In the genomic region with DNA sequence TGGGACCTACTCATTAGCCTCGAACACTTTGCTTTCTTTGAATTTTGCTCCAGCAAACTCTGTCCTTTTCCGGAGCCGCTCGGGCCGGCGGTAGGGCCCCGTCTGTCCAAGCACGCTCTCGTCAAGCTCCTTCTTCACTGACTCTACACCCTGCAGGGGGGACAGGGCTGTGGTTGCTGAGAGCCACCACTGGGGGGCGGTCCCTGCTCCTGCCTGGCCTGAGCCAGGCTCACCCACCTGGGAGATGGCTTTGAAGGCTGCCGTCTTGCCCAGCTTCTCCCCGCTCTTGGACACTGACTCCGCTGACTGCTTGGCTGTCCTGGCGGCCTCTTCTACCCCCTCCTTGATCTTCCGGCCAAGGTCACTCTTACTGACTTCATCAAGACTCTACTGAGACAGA, we compare ENCODE assay signal across 8 mouse cellular contexts. TPM values are rescaled to one million over a fixed set of nuclear protein-coding genes. Genes with fewer than 3 reads are reported as not detected.
A peak's percentile ranks its signal among the peaks of the same experiment; 100 is the strongest.
DNase-seq lines count a peak whose midpoint lies in the region; ATAC-seq and TF ChIP-seq lines count a peak whose summit lies in the region.

No protein-coding gene starts in this region.

- dilution Hi-C loops in CH12.LX (cut with MboI; ENCODE audit: extremely low pct_ligation_motif_present, extremely low pct_unique_long_range_greater_than_20kb, low sequenced_read_pairs), result no loop called here

- intact Hi-C loops in gastrocnemius, postnatal 14 days (cut with DNase I; ENCODE audit: low total_unique reads), result no loop called here

- peak; percentile 33 for DNase-seq in hindbrain, embryonic 11.5 days (ENCODE audit: low spot score)
- DNase-seq in CH12.LX (ENCODE audit: extremely low read depth), result no peak
- no peak for DNase-seq in right cerebral cortex, postnatal 4 days
- DNase-seq in gastrocnemius, postnatal 14 days, result no peak
- DNase-seq in layer of hippocampus, adult 8-10 months (ENCODE audit: low spot score in 2 of 2), result no peak

- TF ChIP-seq POLR2A in CH12.LX (IDR thresholded peaks at IDR 0.05; ENCODE audit: low read depth, low read length), result no peak

- ATAC-seq in hindbrain, embryonic 11.5 days (ENCODE audit: low FRiP score), result peak; percentile 53; the same call in 1 of the 2 replicates
- no peak for ATAC-seq in hindbrain, embryonic 16.5 days
- peak; percentile 63; the same call in 1 of the 2 replicates for ATAC-seq in erythroblast, adult 5-6 weeks (replicated peaks; ENCODE audit: low FRiP score, poor library complexity, severe bottlenecking)
- ATAC-seq in megakaryocyte, adult 5-6 weeks (ENCODE audit: poor library complexity, severe bottlenecking), result peak; percentile 71

- no peak; the same call in none of the 2 replicates for TF ChIP-seq RAD21 in CH12.LX (IDR thresholded peaks at IDR 0.05; ENCODE audit: low read depth, low read length)

- H3K9ac ChIP-seq in hindbrain, embryonic 11.5 days (ENCODE audit: low read depth, low read length), result no peak overlapping the region
- no peak overlapping the region for H3K9ac ChIP-seq in hindbrain, embryonic 16.5 days (ENCODE audit: low read depth, low read length)
- H3K9ac ChIP-seq in CH12.LX (ENCODE audit: insufficient read depth, low read depth), result no peak overlapping the region

- H3K27me3 ChIP-seq in hindbrain, embryonic 11.5 days (ENCODE audit: control insufficient read depth, insufficient read depth, low read length), result no peaks in the 10 kb centered on the region
- no peaks in the 10 kb centered on the region for H3K27me3 ChIP-seq in hindbrain, embryonic 16.5 days (replicated peaks; ENCODE audit: control insufficient read depth, insufficient read depth, low read length)
- no peaks in the 10 kb centered on the region for H3K27me3 ChIP-seq in CH12.LX (replicated peaks)

- peaks cover 13% of the 10 kb centered on the region for H3K36me3 ChIP-seq in hindbrain, embryonic 11.5 days (ENCODE audit: control insufficient read depth, insufficient read depth, low read length)
- H3K36me3 ChIP-seq in hindbrain, embryonic 16.5 days (ENCODE audit: control insufficient read depth, insufficient read depth, low read length), result peaks cover 42% of the 10 kb centered on the region
- peaks cover 81 to 94% of the 10 kb centered on the region in 2 experiments for H3K36me3 ChIP-seq in CH12.LX (replicated peaks in 1 of 2; ENCODE audit: control insufficient read depth in 1 of 2, insufficient read depth in 1 of 2, low read length in 1 of 2)

- H3K4me1 ChIP-seq in hindbrain, embryonic 11.5 days (replicated peaks; ENCODE audit: control insufficient read depth, insufficient read depth, low read length), result no peaks in the 10 kb centered on the region
- no peaks in the 10 kb centered on the region for H3K4me1 ChIP-seq in hindbrain, embryonic 16.5 days (ENCODE audit: control insufficient read depth, insufficient read depth, low read depth, low read length)
- no peaks in the 10 kb centered on the region for H3K4me1 ChIP-seq in CH12.LX (ENCODE audit: control insufficient read depth in 1 of 2, insufficient read depth in 2 of 2)

- no peak overlapping the region for H3K4me2 ChIP-seq in hindbrain, embryonic 11.5 days (replicated peaks; ENCODE audit: low read depth, low read length)
- H3K4me2 ChIP-seq in hindbrain, embryonic 16.5 days (ENCODE audit: low read length), result no peak overlapping the region
- H3K4me2 ChIP-seq in CH12.LX (ENCODE audit: insufficient read depth, low read depth, poor library complexity, severe bottlenecking), result no peak overlapping the region

- peaks cover under 1% of the 10 kb centered on the region; the same call in 1 of the 2 replicates for H3K79me2 ChIP-seq in CH12.LX (replicated peaks; ENCODE audit: control insufficient read depth, extremely low read depth, insufficient read depth, poor library complexity, severe bottlenecking)

- H3K27ac ChIP-seq in hindbrain, embryonic 11.5 days (ENCODE audit: low read depth, low read length), result no peak overlapping the region
- H3K27ac ChIP-seq in hindbrain, embryonic 16.5 days (ENCODE audit: low read depth, low read length), result no peak overlapping the region
- no peak overlapping the region for H3K27ac ChIP-seq in CH12.LX (ENCODE audit: insufficient read depth, low read depth)

- no peak for TF ChIP-seq EP300 in CH12.LX (IDR thresholded peaks at IDR 0.05; ENCODE audit: low read length)

- H3K9me3 ChIP-seq in hindbrain, embryonic 11.5 days (ENCODE audit: control insufficient read depth, low read length), result no peaks in the 10 kb centered on the region
- H3K9me3 ChIP-seq in hindbrain, embryonic 16.5 days (ENCODE audit: control insufficient read depth, low read length), result no peaks in the 10 kb centered on the region
- no peaks in the 10 kb centered on the region for H3K9me3 ChIP-seq in CH12.LX (replicated peaks; ENCODE audit: low read length)

- WGBS in hindbrain, embryonic 11.5 days, result 83% methylated on average over 15 of the region's 15 CpGs
- WGBS in hindbrain, embryonic 16.5 days, result 78% methylated on average over 15 of the region's 15 CpGs

- H3K4me3 ChIP-seq in hindbrain, embryonic 11.5 days (ENCODE audit: low read depth, low read length), result no peak overlapping the region
- H3K4me3 ChIP-seq in hindbrain, embryonic 16.5 days (ENCODE audit: low read length), result no peak overlapping the region
- H3K4me3 ChIP-seq in CH12.LX (replicated peaks in 1 of 3; ENCODE audit: low read depth in 2 of 3, low read length in 2 of 3, poor library complexity in 1 of 3), result no peak overlapping the region

- TF ChIP-seq CTCF in CH12.LX (conservative IDR thresholded peaks at IDR 0.05 in 1 of 2, IDR thresholded peaks at IDR 0.05 in 1 of 2; ENCODE audit: low read depth in 2 of 2, low read length in 2 of 2), result peak in 1 of 2 experiments; percentile 47; a peak in 2 of 4 replicates

- in situ Hi-C loops in CH12.LX (cut with MboI; ENCODE audit: low pct_ligation_motif_present, low pct_unique_long_range_greater_than_20kb, low sequenced_read_pairs), result no loop called here

RNA-seq across cellular contexts. Expression of gene Timm44, which starts 8.1 kb away (rescaled TPM):
- polyA plus RNA-seq in hindbrain, embryonic 11.5 days (2014; fragmentation: Nextera tagmentation; extraction: Ambion mirVana), result 59.6 and 59.7 TPM in 2 replicates
- 43.6 and 51.9 TPM in 2 replicates for polyA plus RNA-seq in hindbrain, embryonic 16.5 days (2015; fragmentation: Nextera tagmentation; extraction: Ambion mirVana)
- total RNA-seq in CH12.LX (2012; rRNA removed) (130 and 147 TPM in 2 replicates), CH12.LX (2014; rRNA removed) (109 and 123 TPM in 2 replicates)
- polyA plus RNA-seq in CH12.LX (2012; ENCODE audit: insufficient read length, low read depth), result 143 and 177 TPM in 2 replicates
- total RNA-seq in erythroblast, adult 5-6 weeks (2015; ENCODE audit: low replicate concordance), result 11.7 and 24.2 TPM in 2 replicates
- total RNA-seq in erythroblast, adult 5-6 weeks (2017; ENCODE audit: low replicate concordance), result 19.4 and 31.6 TPM in 2 replicates
- 42.1 and 45.2 TPM in 2 replicates for total RNA-seq in megakaryocyte, adult 5-6 weeks (2015)
- total RNA-seq in megakaryocyte, adult 5-6 weeks (2017), result 60.3 and 68.0 TPM in 2 replicates
- 10 to 100 TPM; 67.8 to 82.1 TPM for total RNA-seq in gastrocnemius, postnatal 14 days (2021)
- 10 to 100 TPM; 65.1 to 80.9 (median 70.8) TPM for total RNA-seq in layer of hippocampus, adult 8-10 months (2022)

RNA-seq across cellular contexts. Expression of gene Ctxn1, which starts 8.6 kb away (rescaled TPM):
- polyA plus RNA-seq in hindbrain, embryonic 11.5 days (2014; fragmentation: Nextera tagmentation; extraction: Ambion mirVana), result 123 and 136 TPM in 2 replicates
- 278 and 289 TPM in 2 replicates for polyA plus RNA-seq in hindbrain, embryonic 16.5 days (2015; fragmentation: Nextera tagmentation; extraction: Ambion mirVana)
- total RNA-seq in CH12.LX (2012; rRNA removed), result 0.68 and 0.80 TPM in 2 replicates
- 0.73 and 1.3 TPM in 2 replicates for total RNA-seq in CH12.LX (2014; rRNA removed)
- polyA plus RNA-seq in CH12.LX (2012; ENCODE audit: insufficient read length, low read depth), result 3.0 and 3.2 TPM in 2 replicates
- not detected in 2 replicates for total RNA-seq in erythroblast, adult 5-6 weeks (2015; ENCODE audit: low replicate concordance)
- total RNA-seq in erythroblast, adult 5-6 weeks (2017; ENCODE audit: low replicate concordance), result 0.34 TPM in 1 of 2 replicates, not detected in the other
- 0.91 and 1.9 TPM in 2 replicates for total RNA-seq in megakaryocyte, adult 5-6 weeks (2015)
- 0.15 TPM in 1 of 2 replicates, not detected in the other for total RNA-seq in megakaryocyte, adult 5-6 weeks (2017)
- 1 to 10 TPM; 1.4 to 2.5 TPM for total RNA-seq in gastrocnemius, postnatal 14 days (2021)
- 100 to 1,000 TPM; 421 to 475 (median 460) TPM for total RNA-seq in layer of hippocampus, adult 8-10 months (2022)

RNA-seq across cellular contexts. Expression of gene Snapc2, which starts 14.7 kb away (rescaled TPM):
- 58.8 and 61.1 TPM in 2 replicates for polyA plus RNA-seq in hindbrain, embryonic 11.5 days (2014; fragmentation: Nextera tagmentation; extraction: Ambion mirVana)
- 71.6 and 72.2 TPM in 2 replicates for polyA plus RNA-seq in hindbrain, embryonic 16.5 days (2015; fragmentation: Nextera tagmentation; extraction: Ambion mirVana)
- 23.5 and 30.0 TPM in 2 replicates for total RNA-seq in CH12.LX (2012; rRNA removed)
- total RNA-seq in CH12.LX (2014; rRNA removed), result 18.3 and 22.4 TPM in 2 replicates
- polyA plus RNA-seq in CH12.LX (2012; ENCODE audit: insufficient read length, low read depth), result 29.8 and 30.8 TPM in 2 replicates
- 6.3 and 13.8 TPM in 2 replicates for total RNA-seq in erythroblast, adult 5-6 weeks (2015; ENCODE audit: low replicate concordance)
- total RNA-seq in erythroblast, adult 5-6 weeks (2017; ENCODE audit: low replicate concordance), result 0.68 and 0.84 TPM in 2 replicates
- total RNA-seq in megakaryocyte, adult 5-6 weeks (2015), result 17.1 and 19.3 TPM in 2 replicates
- 6.0 and 8.6 TPM in 2 replicates for total RNA-seq in megakaryocyte, adult 5-6 weeks (2017)
- 10 to 100 TPM; 10.1 to 12.2 TPM for total RNA-seq in gastrocnemius, postnatal 14 days (2021)
- total RNA-seq in layer of hippocampus, adult 8-10 months (2022), result 10 to 100 TPM; 27.5 to 36.9 (median 32.2) TPM

RNA-seq across cellular contexts. Expression of gene Tgfbr3l, which starts 19.6 kb away (rescaled TPM):
- 1.7 and 2.1 TPM in 2 replicates for polyA plus RNA-seq in hindbrain, embryonic 11.5 days (2014; fragmentation: Nextera tagmentation; extraction: Ambion mirVana)
- polyA plus RNA-seq in hindbrain, embryonic 16.5 days (2015; fragmentation: Nextera tagmentation; extraction: Ambion mirVana), result 2.8 and 3.7 TPM in 2 replicates
- total RNA-seq in CH12.LX (2012; rRNA removed), result 3.5 and 4.5 TPM in 2 replicates
- 1.7 and 2.0 TPM in 2 replicates for total RNA-seq in CH12.LX (2014; rRNA removed)
- polyA plus RNA-seq in CH12.LX (2012; ENCODE audit: insufficient read length, low read depth), result 13.3 and 16.9 TPM in 2 replicates
- total RNA-seq in erythroblast, adult 5-6 weeks (2015; ENCODE audit: low replicate concordance), result 6.1 TPM in 1 of 2 replicates, not detected in the other
- 0.43 TPM in 1 of 2 replicates, not detected in the other for total RNA-seq in erythroblast, adult 5-6 weeks (2017; ENCODE audit: low replicate concordance)
- total RNA-seq in megakaryocyte, adult 5-6 weeks (2015), result 1.5 and 2.1 TPM in 2 replicates
- total RNA-seq in megakaryocyte, adult 5-6 weeks (2017), result 0.44 and 2.5 TPM in 2 replicates
- 1 to 10 TPM; 1.8 to 3.4 TPM for total RNA-seq in gastrocnemius, postnatal 14 days (2021)
- 10 to 100 TPM; 12.8 to 19.2 (median 16.5) TPM for total RNA-seq in layer of hippocampus, adult 8-10 months (2022)

RNA-seq across cellular contexts. Expression of gene Gm49320, which starts 29.0 kb away (rescaled TPM):
- 0.81 and 1.2 TPM in 2 replicates for polyA plus RNA-seq in hindbrain, embryonic 11.5 days (2014; fragmentation: Nextera tagmentation; extraction: Ambion mirVana)
- polyA plus RNA-seq in hindbrain, embryonic 16.5 days (2015; fragmentation: Nextera tagmentation; extraction: Ambion mirVana), result 0.59 and 0.71 TPM in 2 replicates
- total RNA-seq in CH12.LX (2012; rRNA removed) (0.08 and 0.38 TPM in 2 replicates), CH12.LX (2014; rRNA removed) (0.08 and 0.26 TPM in 2 replicates)
- polyA plus RNA-seq in CH12.LX (2012; ENCODE audit: insufficient read length, low read depth), result 0.23 and 0.67 TPM in 2 replicates
- total RNA-seq in erythroblast, adult 5-6 weeks (2015; ENCODE audit: low replicate concordance), result 0.84 TPM in 1 of 2 replicates, not detected in the other
- not detected in 2 replicates for total RNA-seq in erythroblast, adult 5-6 weeks (2017; ENCODE audit: low replicate concordance)
- not detected in 2 replicates for total RNA-seq in megakaryocyte, adult 5-6 weeks (2015)
- 0.12 TPM in 1 of 2 replicates, not detected in the other for total RNA-seq in megakaryocyte, adult 5-6 weeks (2017)
- total RNA-seq in gastrocnemius, postnatal 14 days (2021), result under 1 TPM in 1 of 2 experiments, not detected in 1; 0.18 TPM
- 1 to 10 TPM; 2.0 to 2.8 (median 2.3) TPM for total RNA-seq in layer of hippocampus, adult 8-10 months (2022)

Comparison
In these comparisons a context has a peak if more than half of its experiments do, and no peak if none do; other contexts are left out.
1. RNA of gene Ctxn1, which starts 8.6 kb away (total RNA-seq): 421 to 475 TPM in layer of hippocampus, adult 8-10 months; 1.4 to 2.5 TPM in gastrocnemius, postnatal 14 days, 0.15 to 1.9 TPM in megakaryocyte, adult 5-6 weeks, 0.68 to 1.3 TPM in CH12.LX and 0.34 TPM in erythroblast, adult 5-6 weeks; every median in the first group is over 100 times any median in the second.